8 mouse cellular contexts compared by ENCODE assay signal in the genomic region with DNA sequence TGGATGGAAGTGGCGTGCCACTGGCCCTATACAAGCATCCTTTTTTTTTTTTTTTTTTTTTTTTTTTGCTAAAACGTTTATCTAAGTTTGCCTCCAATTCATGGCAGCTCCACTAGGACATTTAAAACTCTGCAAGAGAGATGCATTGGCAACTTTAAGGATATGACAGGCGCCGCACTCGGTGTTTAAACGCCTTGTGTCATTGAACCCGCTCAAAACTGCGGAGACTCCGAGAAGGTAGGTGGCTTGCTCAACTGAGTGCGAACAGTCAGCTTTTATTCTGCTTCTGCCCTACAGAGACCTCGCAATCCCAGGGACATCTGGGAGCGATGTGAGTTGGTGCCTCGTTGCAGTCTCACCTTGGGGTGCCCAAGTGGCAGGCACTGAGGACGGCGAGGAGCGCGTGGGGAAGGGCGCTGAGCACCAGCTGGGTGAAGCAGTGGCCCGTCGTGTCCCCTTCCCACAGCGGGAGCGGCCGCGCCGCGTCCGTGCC. TPM values are rescaled to one million over a fixed set of nuclear protein-coding genes. Genes with fewer than 3 reads are reported as not detected.
DNase-seq lines count a peak whose midpoint lies in the region; ATAC-seq and TF ChIP-seq lines count a peak whose summit lies in the region.

No protein-coding gene starts in this region.

- in situ Hi-C loops in ES-E14 (cut with MboI; ENCODE audit: low sequenced_read_pairs in 2 of 2, unreplicated experiment in 2 of 2), result no loop called here

- no peaks in the 10 kb centered on the region for H3K9me3 ChIP-seq in heart, embryonic 14.5 days (ENCODE audit: control insufficient read depth, low read length)
- no peaks in the 10 kb centered on the region for H3K9me3 ChIP-seq in ES-E14 (ENCODE audit: control insufficient read depth, insufficient read depth, low read depth, low read length)
- no peaks in the 10 kb centered on the region for H3K9me3 ChIP-seq in forebrain, embryonic 13.5 days (replicated peaks)
- H3K9me3 ChIP-seq in liver, postnatal 0 days (ENCODE audit: low read length), result no peaks in the 10 kb centered on the region

- peaks cover 8% of the 10 kb centered on the region; the same call in 1 of the 2 replicates for H3K36me3 ChIP-seq in heart, embryonic 14.5 days (ENCODE audit: control insufficient read depth, insufficient read depth, low read length)
- peaks cover 10% of the 10 kb centered on the region; the same call in 1 of the 2 replicates for H3K36me3 ChIP-seq in ES-E14 (ENCODE audit: control insufficient read depth, insufficient read depth, low read length, poor library complexity, severe bottlenecking)
- H3K36me3 ChIP-seq in forebrain, embryonic 13.5 days (ENCODE audit: poor library complexity, severe bottlenecking), result peaks cover 14% of the 10 kb centered on the region; the same call in 1 of the 2 replicates
- no peaks in the 10 kb centered on the region for H3K36me3 ChIP-seq in liver, postnatal 0 days (replicated peaks; ENCODE audit: insufficient read depth, low read length)

- H3K4me3 ChIP-seq in heart, embryonic 14.5 days (ENCODE audit: control insufficient read depth in 1 of 2, insufficient read depth in 1 of 2, low read depth in 1 of 2, low read length in 2 of 2), result peak overlapping the region; percentile 80 to 82
- peak overlapping the region; percentile 81 for H3K4me3 ChIP-seq in ES-E14 (ENCODE audit: insufficient read depth in 1 of 2, low read depth in 1 of 2, low read length in 2 of 2, poor library complexity in 1 of 2, severe bottlenecking in 1 of 2)
- peak overlapping the region; percentile 71 for H3K4me3 ChIP-seq in forebrain, embryonic 13.5 days
- H3K4me3 ChIP-seq in liver, postnatal 0 days (ENCODE audit: low read depth, low read length), result peak overlapping the region; percentile 71

- peak overlapping the region; percentile 90 for H3K4me2 ChIP-seq in heart, embryonic 14.5 days (ENCODE audit: low read length)
- H3K4me2 ChIP-seq in forebrain, embryonic 13.5 days, result peak overlapping the region; percentile 85
- H3K4me2 ChIP-seq in liver, postnatal 0 days (ENCODE audit: low read depth, low read length), result peak overlapping the region; percentile 98

- H3K9ac ChIP-seq in heart, embryonic 14.5 days (ENCODE audit: low read length), result peak overlapping the region; percentile 91
- H3K9ac ChIP-seq in ES-E14 (ENCODE audit: insufficient read depth, low read depth, low read length, poor library complexity, severe bottlenecking), result peak overlapping the region; percentile 85
- peak overlapping the region; percentile 86 for H3K9ac ChIP-seq in forebrain, embryonic 13.5 days
- peak overlapping the region; percentile 79 for H3K9ac ChIP-seq in liver, postnatal 0 days (replicated peaks)

- peak overlapping the region; percentile 87 to 91 for H3K27ac ChIP-seq in heart, embryonic 14.5 days (replicated peaks in 1 of 2; ENCODE audit: control insufficient read depth in 1 of 2, insufficient read depth in 1 of 2, low read depth in 2 of 2, low read length in 2 of 2)
- 0 out of 2 replicates have a peak overlapping the region, but pooled peaks have one; percentile 2 for H3K27ac ChIP-seq in ES-E14 (ENCODE audit: insufficient read depth, low read depth, low read length, poor library complexity, severe bottlenecking)
- H3K27ac ChIP-seq in forebrain, embryonic 13.5 days, result peak overlapping the region; percentile 97
- H3K27ac ChIP-seq in liver, postnatal 0 days (ENCODE audit: low read depth), result peak overlapping the region; percentile 81

- no peak for DNase-seq in heart, adult 8-10 months (ENCODE audit: low spot score)
- no peak for DNase-seq in ES-E14 (ENCODE audit: low read depth, low spot score)
- DNase-seq in liver, postnatal 0 days, result no peak
- DNase-seq in cerebellum, adult 9-11 months, result no peak
- no peak for DNase-seq in cerebellum, adult 9-10 months
- DNase-seq in kidney, adult 9 months, result no peak

- WGBS in heart, embryonic 14.5 days, result 3% methylated on average over 17 of the region's 27 CpGs
- 3% methylated on average over 27 of the region's 27 CpGs for WGBS in forebrain, embryonic 13.5 days
- WGBS in liver, postnatal 0 days (ENCODE audit: insufficient replicate concordance), result 4% methylated on average over 27 of the region's 27 CpGs

- no peak for TF ChIP-seq EP300 in liver, postnatal 0 days (IDR thresholded peaks at IDR 0.05; ENCODE audit: low read depth)

- no peak for TF ChIP-seq CTCF in liver, postnatal 0 days (IDR thresholded peaks at IDR 0.05; ENCODE audit: low read depth)

- peak; percentile 7; the same call in 1 of the 2 replicates for ATAC-seq in heart, embryonic 14.5 days (ENCODE audit: insufficient number of reproducible peaks, insufficient read depth, low FRiP score, low read depth)
- no peak for ATAC-seq in forebrain, embryonic 13.5 days
- ATAC-seq in liver, postnatal 0 days, result peak; percentile 43

- H3K27me3 ChIP-seq in heart, embryonic 14.5 days (ENCODE audit: control insufficient read depth, insufficient read depth, low read length), result no peaks in the 10 kb centered on the region
- H3K27me3 ChIP-seq in forebrain, embryonic 13.5 days, result no peaks in the 10 kb centered on the region
- no peaks in the 10 kb centered on the region for H3K27me3 ChIP-seq in liver, postnatal 0 days (ENCODE audit: insufficient read depth, low read length)

- peaks cover 0 to 5% of the 10 kb centered on the region in 2 experiments; a peak in 1 of 4 replicates for H3K4me1 ChIP-seq in heart, embryonic 14.5 days (ENCODE audit: control insufficient read depth in 2 of 2, insufficient read depth in 2 of 2, low read length in 2 of 2)
- H3K4me1 ChIP-seq in ES-E14 (ENCODE audit: control insufficient read depth in 2 of 2, insufficient read depth in 2 of 2, low read length in 2 of 2, poor library complexity in 1 of 2), result peaks cover 0 to 2% of the 10 kb centered on the region in 2 experiments; a peak in 1 of 4 replicates
- peaks cover 10% of the 10 kb centered on the region for H3K4me1 ChIP-seq in forebrain, embryonic 13.5 days
- H3K4me1 ChIP-seq in liver, postnatal 0 days (ENCODE audit: insufficient read depth), result peaks cover 23% of the 10 kb centered on the region

TF ChIP-seq in ES-E14, 5 proteins besides CTCF, POLR2A, EP300 and RAD21:
- TF ChIP-seq ZC3H11A (IDR thresholded peaks at IDR 0.05; ENCODE audit: borderline replicate concordance, low read depth, low read length) (no peak), ZNF384 (IDR thresholded peaks at IDR 0.05; ENCODE audit: low read depth, low read length) (peak; percentile 66; the same call in 1 of the 2 replicates)

RNA-seq across cellular contexts. Expression of a gene that starts 0.7 kb away (rescaled TPM):
- 4.1 and 5.6 TPM in 2 replicates for polyA plus RNA-seq in heart, embryonic 14.5 days (2014; fragmentation: Nextera tagmentation; extraction: Ambion mirVana)
- 1 to 10 TPM; 3.2 to 5.2 (median 4.1) TPM for total RNA-seq in heart, adult 8-10 months (2022)
- 17.2 and 25.6 TPM in 2 replicates for total RNA-seq in ES-E14 (2012; rRNA removed)
- 6.3 and 6.4 TPM in 2 replicates for polyA plus RNA-seq in forebrain, embryonic 13.5 days (2015; fragmentation: Nextera tagmentation; extraction: Ambion mirVana)
- 1.5 TPM in 2 replicates for polyA plus RNA-seq in liver, postnatal 0 days (2015; fragmentation: Nextera tagmentation; extraction: Ambion mirVana)

RNA-seq across cellular contexts. Expression of a gene that starts 30.2 kb away (rescaled TPM):
- 0.19 and 0.57 TPM in 2 replicates for polyA plus RNA-seq in heart, embryonic 14.5 days (2014; fragmentation: Nextera tagmentation; extraction: Ambion mirVana)
- under 1 TPM in 2 of 4 experiments, not detected in 2; 0.14 to 0.53 TPM for total RNA-seq in heart, adult 8-10 months (2022)
- 1.3 and 1.4 TPM in 2 replicates for total RNA-seq in ES-E14 (2012; rRNA removed)
- polyA plus RNA-seq in forebrain, embryonic 13.5 days (2015; fragmentation: Nextera tagmentation; extraction: Ambion mirVana), result 2.6 and 2.9 TPM in 2 replicates
- polyA plus RNA-seq in liver, postnatal 0 days (2015; fragmentation: Nextera tagmentation; extraction: Ambion mirVana), result not detected in 2 replicates

RNA-seq across cellular contexts. Expression of a gene that starts 44.6 kb away (rescaled TPM):
- 33.0 and 34.6 TPM in 2 replicates for polyA plus RNA-seq in heart, embryonic 14.5 days (2014; fragmentation: Nextera tagmentation; extraction: Ambion mirVana)
- 10 to 100 TPM; 26.0 to 39.5 (median 35.6) TPM for total RNA-seq in heart, adult 8-10 months (2022)
- total RNA-seq in ES-E14 (2012; rRNA removed), result 27.7 and 33.0 TPM in 2 replicates
- 36.9 and 38.9 TPM in 2 replicates for polyA plus RNA-seq in forebrain, embryonic 13.5 days (2015; fragmentation: Nextera tagmentation; extraction: Ambion mirVana)
- 5.6 and 6.2 TPM in 2 replicates for polyA plus RNA-seq in liver, postnatal 0 days (2015; fragmentation: Nextera tagmentation; extraction: Ambion mirVana)

RNA-seq across cellular contexts. Expression of a gene that starts 56.1 kb away (rescaled TPM):
- 11.0 and 13.0 TPM in 2 replicates for polyA plus RNA-seq in heart, embryonic 14.5 days (2014; fragmentation: Nextera tagmentation; extraction: Ambion mirVana)
- total RNA-seq in heart, adult 8-10 months (2022), result 10 to 100 TPM; 15.2 to 21.6 (median 17.2) TPM
- 14.0 and 19.1 TPM in 2 replicates for total RNA-seq in ES-E14 (2012; rRNA removed)
- polyA plus RNA-seq in forebrain, embryonic 13.5 days (2015; fragmentation: Nextera tagmentation; extraction: Ambion mirVana), result 7.2 and 11.0 TPM in 2 replicates
- 1.6 and 2.2 TPM in 2 replicates for polyA plus RNA-seq in liver, postnatal 0 days (2015; fragmentation: Nextera tagmentation; extraction: Ambion mirVana)

Comparison
In these comparisons a context has a peak if more than half of its experiments do, and no peak if none do; other contexts are left out.
1. H3K27ac ChIP-seq: peak in every context shown above with its lines; median percentile 97 in forebrain, embryonic 13.5 days; 89 in heart, embryonic 14.5 days; 81 in liver, postnatal 0 days; 2 in ES-E14.